Mouse (Mus musculus): ENCODE measurements at regions not wholly inside any gene's neighbourhood (a gene's known extent, or its start where the extent isn't known, plus 50 kb on each side); places are given as distances from the start of the nearest gene placed in this dataset.

DNA sequence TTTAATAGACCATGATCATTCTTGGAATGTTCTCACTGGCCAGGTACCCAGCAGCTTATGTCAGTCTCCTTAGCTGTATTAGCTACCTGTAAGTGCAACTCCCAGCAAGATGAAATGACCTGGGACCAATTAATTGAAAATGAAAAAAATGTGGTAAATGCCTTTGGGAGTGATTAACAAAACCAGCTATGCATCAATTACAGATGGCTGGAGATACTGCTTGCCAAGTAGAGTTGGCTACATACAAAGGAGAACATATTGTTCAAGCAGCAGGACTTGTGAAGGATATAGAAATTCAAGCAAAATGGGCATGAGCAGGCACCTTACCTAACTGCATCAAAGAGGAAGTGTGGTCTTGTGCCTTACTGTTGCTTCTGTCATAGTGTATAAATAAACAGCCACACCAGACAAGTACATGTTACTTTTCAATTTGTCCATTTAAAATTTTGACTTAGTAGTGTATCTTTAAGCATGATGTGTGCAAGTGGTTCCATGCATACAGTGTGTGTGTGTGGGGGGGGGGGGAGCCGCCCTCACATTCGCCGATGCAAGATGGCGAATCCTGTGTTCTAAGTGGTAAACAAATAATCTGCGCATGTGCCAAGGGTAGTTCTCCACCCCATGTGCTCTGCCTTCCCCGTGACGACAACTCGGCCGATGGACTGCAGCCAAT lies 307.0 kb downstream of the Pcdh17 start:
- DNase-seq = no peak

DNA sequence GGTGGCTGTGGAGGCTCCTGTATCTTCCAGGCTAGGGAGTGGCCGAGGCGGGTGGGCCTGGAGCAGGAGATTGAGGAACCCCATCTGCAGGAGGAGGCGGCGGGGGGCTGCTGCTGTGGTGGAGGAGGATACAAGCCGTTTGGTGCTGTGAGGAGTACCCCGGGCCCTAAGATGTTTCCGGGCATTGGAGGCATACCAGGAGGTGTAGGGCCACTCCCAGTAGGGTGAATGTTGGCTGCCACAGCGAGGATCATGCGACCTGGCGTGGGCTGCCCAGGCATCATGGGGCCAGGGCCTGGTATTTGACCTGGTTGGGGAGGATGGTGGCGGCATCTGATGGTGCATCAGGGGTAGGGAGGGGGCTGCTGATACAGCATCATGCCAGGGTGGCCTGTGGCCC lies 314.2 kb downstream of the Pcdh17 start:
- no peak for DNase-seq

DNA sequence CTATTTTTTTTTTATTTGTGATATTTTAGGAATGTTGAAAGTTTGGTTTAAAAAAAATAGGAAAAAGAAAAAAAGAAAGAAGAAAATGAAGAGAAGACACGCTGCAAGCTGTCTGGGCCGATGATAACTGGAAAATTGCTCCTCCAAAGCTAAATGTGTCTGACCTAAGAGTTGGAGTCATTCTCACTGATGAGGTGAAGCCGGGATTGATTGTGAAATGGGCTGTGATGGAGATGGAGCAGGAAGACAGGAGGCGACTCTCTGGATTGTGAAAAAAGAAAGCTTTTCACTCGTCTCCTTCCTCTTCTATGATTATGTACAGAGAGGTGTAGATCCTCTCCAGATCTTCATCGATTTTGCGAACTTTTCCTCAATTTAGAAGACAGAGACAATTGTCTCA lies 349.8 kb downstream of the Pcdh17 start:
- peak in 1 of 2 experiments; percentile 1 for DNase-seq

DNA sequence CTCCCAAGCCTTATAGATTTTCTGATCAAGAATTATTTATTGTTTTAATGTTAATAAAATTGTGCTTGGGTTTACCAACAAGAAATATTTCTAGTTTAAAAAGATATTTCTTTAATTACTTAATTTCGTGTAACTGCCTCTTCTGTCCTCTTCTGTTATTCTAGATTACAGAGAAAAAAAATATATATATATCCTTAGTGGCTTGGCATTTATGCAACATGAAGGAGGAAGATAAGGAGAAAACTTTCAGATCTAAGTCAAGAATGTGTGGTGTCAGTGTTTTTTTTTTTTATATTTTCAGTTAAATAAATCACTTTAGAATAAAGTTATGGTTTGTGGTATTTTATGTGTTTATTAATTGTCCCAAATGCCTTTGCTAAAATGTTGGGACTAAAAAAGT lies 357.6 kb downstream of the Pcdh17 start:
- no peak for DNase-seq

DNA sequence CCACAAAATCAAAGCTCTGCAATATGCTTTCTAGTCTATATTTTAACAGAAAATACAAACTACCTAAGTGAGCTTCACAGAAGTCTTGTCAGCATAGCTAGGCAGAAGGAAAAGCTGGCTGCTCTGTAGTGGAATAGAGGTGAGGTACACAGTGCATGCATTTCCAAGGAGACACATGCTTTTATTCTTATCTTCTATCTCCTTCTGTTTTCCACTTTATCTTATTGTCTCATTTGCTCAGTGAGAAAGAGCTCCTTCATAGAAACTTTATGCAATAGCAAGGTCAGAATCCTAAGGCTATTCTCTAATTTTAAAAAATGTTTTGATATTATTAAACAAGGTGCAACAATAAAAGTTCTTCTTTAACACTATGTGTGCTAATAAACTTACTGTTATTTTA lies 359.3 kb downstream of the Pcdh17 start:
- DNase-seq = no peak
